Mouse (Mus musculus) kidney, postnatal 0 days (tissue): ENCODE results near the gene Slc48a1. TPM values are rescaled to one million over a fixed set of nuclear protein-coding genes. Genes with fewer than 3 reads are reported as not detected.

Experiments used
- ATAC-seq: fragments of 200-750 bp; cut with Nextera tagmentation; replicated peaks from 2 replicates; pipeline ENCODE4 v1.8.0; 2017; ENCODE audit warnings: low read depth, moderate number of reproducible peaks, moderate TSS enrichment, moderate library complexity; ENCODE audit not compliant: low FRiP score
- DNase-seq: peaks from one replicate; pipeline ENCODE4 v3.0.0-alpha.2; 2016; ENCODE audit warnings: low spot score
- H3K27ac ChIP-seq: fragments of 300-500 bp; sonication (generic); 2 replicates; pipeline ENCODE4 v1.5.1; 2014; ENCODE audit warnings: mild to moderate bottlenecking
- H3K27me3 ChIP-seq: fragments of 300-500 bp; sonication (generic); 2 replicates; pipeline ENCODE4 v1.6.1; 2014; ENCODE audit warnings: low read length, mixed read lengths; ENCODE audit not compliant: insufficient read depth
- H3K36me3 ChIP-seq: fragments of 300-500 bp; sonication (generic); 2 replicates; pipeline ENCODE4 v1.6.1; 2014; ENCODE audit warnings: low read length, mixed read lengths; ENCODE audit not compliant: insufficient read depth
- H3K4me1 ChIP-seq: fragments of 300-500 bp; sonication (generic); replicated peaks from 2 replicates; pipeline ENCODE4 v1.6.1; 2014; ENCODE audit warnings: antibody characterized with exemption, low read length, mixed read lengths; ENCODE audit not compliant: insufficient read depth
- H3K4me2 ChIP-seq: fragments of 300-500 bp; sonication (generic); 2 replicates; pipeline ENCODE4 v1.6.1; 2014; ENCODE audit warnings: mild to moderate bottlenecking, low read length, moderate library complexity, mixed read lengths
- H3K4me3 ChIP-seq: fragments of 300-500 bp; sonication (generic); replicated peaks from 2 replicates; pipeline ENCODE4 v1.5.1; 2014; ENCODE audit warnings: low read depth, low read length
- H3K9ac ChIP-seq: fragments of 300-500 bp; sonication (generic); 2 replicates; pipeline ENCODE4 v1.6.1; 2014; ENCODE audit warnings: low read depth, low read length
- H3K9me3 ChIP-seq: fragments of 300-500 bp; sonication (generic); replicated peaks from 2 replicates; pipeline ENCODE4 v1.6.1; 2016; ENCODE audit warnings: low read length, inconsistent platforms, mixed read lengths
- CTCF ChIP-seq: IDR thresholded peaks from 2 replicates; pipeline ENCODE4 v1.5.1; 2016; ENCODE audit warnings: antibody characterized with exemption, low read depth, mild to moderate bottlenecking, moderate library complexity
- WGBS: fragments of 180-500 bp; shearing (Covaris S2); extraction: QIAGEN DNeasy Blood & Tissue Kit; methylation state at CpG from one replicate; pipeline ENCODE4 v1.1.7; 2014; 5-methylcytosine and 5-hydroxymethylcytosine counted together
- polyA plus RNA-seq: library from polyadenylated mRNA; unstranded; fragments of >200 nt; fragmentation: Nextera tagmentation; extraction: Ambion mirVana; gene quantifications from 2 replicates; pipeline ENCODE4 v1.2.1, GENCODE M21; 2015

Gene Slc48a1
- polyA plus RNA-seq, 1 experiment from 2014 or later, result 86.9 TPM

DNA sequence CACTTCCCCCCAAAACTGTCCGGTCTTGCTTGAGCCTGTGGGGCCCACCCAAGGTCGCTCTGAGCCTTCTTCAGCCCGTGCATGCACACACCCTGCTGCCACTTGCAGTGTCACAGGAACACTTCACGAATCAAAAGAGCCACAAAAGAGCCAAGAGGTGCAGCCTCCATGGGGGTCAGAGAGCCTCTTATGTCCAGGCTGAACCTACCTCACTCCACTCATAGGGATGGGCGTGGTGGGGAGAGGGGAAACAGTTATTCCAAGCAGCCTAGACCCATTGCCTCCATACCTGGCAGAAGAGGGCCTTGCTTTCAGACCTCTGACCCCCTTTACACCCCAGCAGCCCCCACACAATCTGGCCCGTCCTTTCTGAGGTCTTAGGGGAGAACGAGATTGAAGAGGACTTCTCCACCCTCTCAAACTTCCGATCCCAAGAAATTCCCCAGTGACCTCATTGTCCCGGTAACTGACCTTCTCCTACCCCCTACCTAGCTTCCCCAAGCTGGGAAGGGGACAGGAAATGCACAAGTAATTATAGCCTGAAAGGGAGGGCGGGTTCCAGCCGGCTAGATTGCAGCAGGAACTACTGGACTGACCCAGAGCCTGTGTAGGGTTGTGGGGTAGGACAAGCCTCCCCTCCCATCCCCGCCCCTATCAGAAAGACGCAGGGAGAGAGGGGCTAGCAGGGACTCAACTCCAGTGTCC, 13.1 kb upstream of the Slc48a1 start:
- peak; percentile 62 for DNase-seq
- H3K4me1 ChIP-seq, result peaks cover 33% of the 10 kb centered on the region
- WGBS, result 25% methylated on average over 13 of the region's 13 CpGs
- H3K27me3 ChIP-seq, result no peaks in the 10 kb centered on the region
- TF ChIP-seq CTCF, result no peak
- H3K9ac ChIP-seq, result peak overlapping the region; percentile 8
- H3K36me3 ChIP-seq, result 0 out of 2 replicates have a peak, but pooled peaks cover 7% of the 10 kb centered on the region
- no peaks in the 10 kb centered on the region for H3K9me3 ChIP-seq
- H3K27ac ChIP-seq, result peak overlapping the region; percentile 87; the same call in 1 of the 2 replicates
- H3K4me2 ChIP-seq, result peak overlapping the region; percentile 85
- peak overlapping the region; percentile 55 for H3K4me3 ChIP-seq
- no peak for ATAC-seq

GRCm38 (mm10) chr15:97766194-97766593, 12.1 kb upstream of the Slc48a1 start:
- H3K9me3 ChIP-seq, result no peaks in the 10 kb centered on the region
- H3K4me2 ChIP-seq, result peak overlapping the region; percentile 85
- no peak for DNase-seq
- H3K4me3 ChIP-seq, result peak overlapping the region; percentile 55
- no peak for ATAC-seq
- peaks cover 38% of the 10 kb centered on the region for H3K4me1 ChIP-seq
- peak overlapping the region; percentile 75 for H3K9ac ChIP-seq
- 17% methylated on average over 8 of the region's 8 CpGs for WGBS
- H3K27ac ChIP-seq, result peak overlapping the region; percentile 87
- no peak for TF ChIP-seq CTCF
- H3K36me3 ChIP-seq, result no peaks in the 10 kb centered on the region
- no peaks in the 10 kb centered on the region for H3K27me3 ChIP-seq

DNA sequence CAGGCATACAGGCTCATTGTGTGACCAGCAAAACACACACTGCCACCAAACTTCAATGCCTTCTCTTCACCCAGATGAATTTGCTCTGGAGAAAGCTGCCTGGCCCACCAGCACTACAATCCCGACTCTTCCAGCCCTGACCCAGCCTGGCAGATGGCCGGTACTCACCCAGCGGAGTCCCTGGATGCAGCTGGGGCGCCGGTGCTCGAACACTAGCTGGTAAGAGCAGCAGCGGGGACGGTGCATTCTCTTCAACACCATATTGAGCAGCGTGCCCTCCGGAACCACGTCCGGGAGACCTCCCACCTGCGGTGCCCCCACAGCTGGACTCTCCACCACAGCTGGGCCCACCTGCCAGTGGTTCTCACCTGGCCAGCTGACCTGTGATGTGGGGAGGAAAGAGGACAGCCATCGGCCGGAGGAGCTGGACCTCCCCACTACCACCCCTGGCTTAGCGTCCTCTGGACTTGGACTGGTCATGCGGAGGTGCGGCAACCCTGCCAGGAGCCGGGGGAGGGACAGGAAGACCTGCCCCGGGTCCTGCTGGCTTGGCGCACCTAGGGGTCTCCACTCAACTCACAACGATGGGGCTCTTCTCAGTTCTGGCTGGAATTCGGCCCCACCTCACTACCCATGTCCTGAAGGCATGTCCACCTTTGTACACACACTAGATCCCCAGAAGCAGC, 11.6 kb upstream of the Slc48a1 start:
- H3K4me3 ChIP-seq, result peak overlapping the region; percentile 55

GRCm38 (mm10) chr15:97767280-97768186, 10.8 kb upstream of the Slc48a1 start, which contains the start of gene Rapgef3:
TSS of gene Rapgef3 (minus strand) at chr15:97767972.
- peak; percentile 89 for ATAC-seq
- WGBS, result under 1% methylated on average over 44 of the region's 44 CpGs
- TF ChIP-seq CTCF, result peak; percentile 71

More for the DNA sequence above, 11.6 kb upstream of the Slc48a1 start:
- no peak for DNase-seq
- peak overlapping the region; percentile 75 for H3K9ac ChIP-seq
- no peaks in the 10 kb centered on the region for H3K9me3 ChIP-seq
- peak; percentile 9; the same call in 1 of the 2 replicates for ATAC-seq
- TF ChIP-seq CTCF, result no peak
- no peaks in the 10 kb centered on the region for H3K27me3 ChIP-seq
- H3K4me2 ChIP-seq, result peak overlapping the region; percentile 85
- no peaks in the 10 kb centered on the region for H3K36me3 ChIP-seq
- 4% methylated on average over 23 of the region's 23 CpGs for WGBS
- peaks cover 42% of the 10 kb centered on the region for H3K4me1 ChIP-seq
- H3K27ac ChIP-seq, result peak overlapping the region; percentile 87

DNA sequence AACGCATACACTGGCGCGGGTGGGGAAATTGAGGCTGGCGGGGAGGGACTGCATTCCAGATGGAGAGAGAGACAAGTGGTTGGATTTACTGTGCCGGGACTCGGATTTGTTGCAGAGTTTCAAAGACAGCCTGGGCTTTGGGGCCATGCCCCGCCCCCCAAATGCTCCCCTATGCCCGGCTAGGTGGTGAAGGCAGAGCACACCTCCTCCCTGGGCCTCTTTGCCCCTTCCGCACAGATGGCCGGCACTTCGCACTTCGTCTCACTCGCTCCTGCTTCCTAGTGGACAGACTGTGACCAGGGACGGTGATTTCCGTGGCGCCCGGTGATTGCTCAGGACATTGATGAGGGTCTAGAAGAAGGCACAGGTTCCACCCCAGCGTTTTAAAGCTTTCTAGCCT, 10.1 kb upstream of the Slc48a1 start:
- H3K27ac ChIP-seq, result peak overlapping the region; percentile 87
- H3K4me2 ChIP-seq, result peak overlapping the region; percentile 85
- peak; percentile 41; the same call in 1 of the 2 replicates for TF ChIP-seq CTCF
- peak overlapping the region; percentile 55 for H3K4me3 ChIP-seq
- no peaks in the 10 kb centered on the region for H3K36me3 ChIP-seq
- ATAC-seq, result peak; percentile 23; the same call in 1 of the 2 replicates
- peak; percentile 63 for DNase-seq
- peaks cover 50% of the 10 kb centered on the region for H3K4me1 ChIP-seq
- H3K9me3 ChIP-seq, result no peaks in the 10 kb centered on the region
- H3K9ac ChIP-seq, result peak overlapping the region; percentile 75
- under 1% methylated on average over 18 of the region's 18 CpGs for WGBS
- H3K27me3 ChIP-seq, result no peaks in the 10 kb centered on the region

More at GRCm38 (mm10) chr15:97767280-97768186, 10.8 kb upstream of the Slc48a1 start, which contains the start of gene Rapgef3:
- no peaks in the 10 kb centered on the region for H3K36me3 ChIP-seq
- peak within 1 kb of the TSS; percentile 75 for H3K9ac ChIP-seq
- H3K4me2 ChIP-seq, result peak within 1 kb of the TSS; percentile 85
- peaks cover 49% of the 10 kb centered on the region for H3K4me1 ChIP-seq
- H3K27me3 ChIP-seq, result no peaks in the 10 kb centered on the region
- H3K27ac ChIP-seq, result peak within 1 kb of the TSS; percentile 87
- peak; percentile 89 for DNase-seq
- H3K9me3 ChIP-seq, result no peaks in the 10 kb centered on the region
- peak within 1 kb of the TSS; percentile 55 for H3K4me3 ChIP-seq

DNA sequence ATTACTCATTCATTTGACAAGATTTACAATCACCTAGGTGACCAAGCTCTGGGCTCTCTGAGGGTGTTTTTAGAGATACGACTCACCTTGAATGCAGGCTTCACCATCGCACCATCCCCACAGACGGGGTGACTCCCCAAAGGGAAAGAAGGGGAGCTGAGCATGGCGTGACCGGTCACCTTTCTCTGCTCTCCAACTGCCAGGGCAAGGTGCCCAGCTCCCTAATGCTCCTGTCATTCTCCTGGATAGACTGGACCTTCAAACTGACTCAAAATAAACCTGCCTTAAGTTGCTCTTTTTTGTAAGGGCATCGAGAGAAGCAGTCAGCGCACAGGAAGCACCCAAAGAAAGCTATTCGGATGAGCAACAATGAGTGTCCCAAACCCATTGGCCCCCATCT, 8.0 kb upstream of the Slc48a1 start:
- Histone ChIP-seq H3K4me1 (peaks cover 56% of the 10 kb centered on the region), H3K9ac (no peak overlapping the region), H3K27me3 (no peaks in the 10 kb centered on the region), H3K27ac (no peak overlapping the region), H3K9me3 (no peaks in the 10 kb centered on the region), H3K4me3 (no peak overlapping the region), H3K36me3 (no peaks in the 10 kb centered on the region), H3K4me2 (no peak overlapping the region)
- 85% methylated on average over 8 of the region's 8 CpGs for WGBS
- no peak for DNase-seq
- ATAC-seq, result no peak
- TF ChIP-seq CTCF, result no peak
